Mouse (Mus musculus) kidney, adult 18-20 months (tissue): ENCODE results near the gene Zfp219.

Source experiments
- DNase-seq: peaks from one replicate; pipeline ENCODE4 v3.0.0; 2021

Gene Zfp219

DNA sequence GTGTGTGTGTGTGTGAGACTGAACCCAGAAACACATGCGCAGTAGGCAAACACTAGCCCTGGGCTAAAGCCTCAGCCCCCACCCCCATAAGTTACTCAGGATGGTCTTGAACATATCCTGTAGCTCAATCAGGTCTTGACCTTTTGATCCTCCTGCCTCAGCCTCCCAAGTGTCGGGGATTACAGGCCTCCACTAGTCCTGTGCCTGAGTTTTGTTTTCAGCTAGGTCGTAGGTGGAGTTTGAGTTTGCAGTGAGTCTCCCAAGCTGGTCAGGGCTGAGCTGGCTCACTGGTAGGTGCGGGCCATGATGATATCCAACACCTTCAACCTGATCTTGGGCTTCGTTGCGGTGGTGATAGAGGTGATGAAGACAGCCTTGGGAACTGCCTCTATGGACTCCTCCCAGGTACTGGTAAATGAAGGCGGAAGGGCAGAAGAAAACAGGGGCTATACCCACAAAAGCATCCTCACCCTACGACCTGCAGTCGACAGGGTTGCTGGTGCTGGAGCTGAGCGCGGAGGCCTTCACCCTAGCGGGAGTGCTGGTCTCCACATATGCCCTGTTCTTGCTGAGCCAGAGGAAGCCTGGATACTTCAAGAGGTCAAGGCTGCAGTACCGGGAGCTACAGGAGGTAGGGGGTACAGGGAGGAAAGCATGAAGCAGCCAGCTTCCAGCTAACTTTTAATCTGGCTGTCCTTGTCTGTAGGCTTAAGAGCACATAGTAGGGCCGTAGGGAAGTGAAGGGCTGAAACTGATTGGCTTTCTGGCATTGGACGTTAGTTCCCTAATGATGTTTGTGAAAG is 2.1 kb downstream of the Zfp219 start:
- no peak for DNase-seq

GRCm38 (mm10) chr14:52017662-52018061 is 2.9 kb downstream of the Zfp219 start:
- no peak for DNase-seq

DNA sequence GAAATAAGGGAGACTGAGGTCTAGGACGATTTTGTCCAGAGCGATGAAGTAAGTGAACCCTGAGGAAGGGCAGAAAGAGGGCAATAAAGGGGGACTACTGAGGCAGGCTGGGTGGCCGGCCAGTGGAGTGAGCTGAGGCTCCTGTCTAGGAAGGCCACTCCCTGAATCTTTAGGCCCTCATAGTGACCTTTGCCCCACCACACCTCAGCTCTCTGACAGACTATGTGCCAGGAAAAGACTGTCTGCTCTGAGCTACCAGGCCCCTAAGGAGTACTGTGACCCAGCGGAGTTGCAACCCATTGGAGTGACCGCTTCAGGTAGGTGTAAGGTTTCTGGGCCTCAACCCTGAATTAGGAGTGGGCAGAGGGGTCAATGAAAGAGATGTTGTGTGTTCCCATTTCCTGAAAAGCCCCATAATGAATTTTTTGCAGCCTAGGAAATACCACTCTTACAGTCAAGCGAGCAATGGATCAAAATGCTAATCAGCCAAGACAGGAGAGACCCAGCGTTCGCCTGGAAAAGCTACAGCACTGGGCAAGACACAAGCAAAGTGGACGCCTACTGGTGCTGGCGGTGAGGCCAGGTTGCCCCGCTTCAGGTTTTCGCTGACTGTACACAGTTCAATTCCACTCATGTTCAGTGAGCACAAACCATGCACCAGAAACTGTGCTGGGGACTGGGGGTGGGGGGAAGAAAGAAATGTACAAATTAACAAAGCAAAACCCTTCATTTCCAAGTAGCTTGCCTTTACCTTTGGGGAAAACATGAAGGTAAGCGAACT is 3.7 kb downstream of the Zfp219 start:
- no peak for DNase-seq

DNA sequence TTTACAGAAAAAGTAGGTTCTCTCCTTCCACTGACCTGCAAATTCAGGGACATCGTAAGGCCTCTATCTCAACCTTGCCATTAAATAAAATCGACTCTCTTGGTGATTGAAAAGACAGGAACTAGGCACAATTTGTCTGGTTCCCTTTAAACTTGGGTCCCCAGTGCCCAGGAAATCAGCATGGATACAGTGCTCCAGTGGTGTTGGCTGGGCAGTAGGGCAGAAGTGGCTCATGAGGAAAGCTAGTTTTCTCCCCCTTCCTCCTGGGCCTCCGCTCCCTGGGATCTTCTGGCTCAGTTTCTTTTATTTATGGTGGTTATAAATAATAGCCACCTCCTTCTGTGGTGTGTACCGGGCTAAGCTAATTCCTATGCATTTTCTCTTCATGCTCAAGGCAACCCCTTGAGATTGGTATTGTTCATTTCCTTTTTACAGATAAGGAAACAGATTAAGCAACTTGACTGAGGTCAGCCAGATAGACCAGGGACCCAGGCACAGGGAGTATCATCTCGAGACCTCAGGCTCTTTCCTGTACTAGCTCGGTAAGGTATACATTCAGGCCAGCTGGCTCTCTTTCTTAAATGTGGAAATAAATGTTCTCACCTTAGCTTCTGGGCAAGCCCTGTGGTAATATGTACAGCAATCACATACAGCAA is 5.0 kb downstream of the Zfp219 start, which contains the start of gene Tmem253:
Gene Tmem253 (plus strand): TSS at position 214 of the 656 bp plus-strand sequence.
- no peak for DNase-seq

GRCm38 (mm10) chr14:52014761-52015311 is 5.7 kb downstream of the Zfp219 start:
- peak; percentile 62 for DNase-seq

DNA sequence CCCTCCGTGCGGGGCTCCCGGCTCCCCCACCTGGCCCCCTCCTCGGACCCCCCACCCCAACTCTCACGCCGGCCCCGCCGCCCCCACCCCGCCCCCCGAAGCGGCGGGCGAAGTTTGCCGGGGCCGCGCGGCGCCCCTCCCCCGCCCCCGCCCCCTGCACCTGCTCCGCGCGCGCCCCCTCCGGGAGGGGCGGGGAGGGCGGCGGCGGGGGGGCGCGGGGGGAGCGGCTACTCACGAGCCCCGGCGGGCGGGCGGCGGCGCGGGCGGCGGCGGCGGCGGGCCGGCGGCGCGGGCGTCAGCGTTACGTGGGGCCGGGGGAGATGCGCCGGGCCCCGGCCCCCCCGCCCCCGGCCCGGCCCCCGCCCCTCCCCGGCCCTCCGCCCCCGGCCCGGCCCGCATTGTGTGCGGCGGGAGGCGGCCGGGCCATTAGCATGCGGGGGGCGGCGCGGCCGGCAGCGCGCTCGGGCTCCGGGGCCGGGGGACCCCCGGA is 6.2 kb downstream of the Zfp219 start:
- DNase-seq = no peak

- no peak for DNase-seq
These were observed 6.7 kb downstream of the Zfp219 start for GRCm38 (mm10) chr14:52013771-52014219.

DNA sequence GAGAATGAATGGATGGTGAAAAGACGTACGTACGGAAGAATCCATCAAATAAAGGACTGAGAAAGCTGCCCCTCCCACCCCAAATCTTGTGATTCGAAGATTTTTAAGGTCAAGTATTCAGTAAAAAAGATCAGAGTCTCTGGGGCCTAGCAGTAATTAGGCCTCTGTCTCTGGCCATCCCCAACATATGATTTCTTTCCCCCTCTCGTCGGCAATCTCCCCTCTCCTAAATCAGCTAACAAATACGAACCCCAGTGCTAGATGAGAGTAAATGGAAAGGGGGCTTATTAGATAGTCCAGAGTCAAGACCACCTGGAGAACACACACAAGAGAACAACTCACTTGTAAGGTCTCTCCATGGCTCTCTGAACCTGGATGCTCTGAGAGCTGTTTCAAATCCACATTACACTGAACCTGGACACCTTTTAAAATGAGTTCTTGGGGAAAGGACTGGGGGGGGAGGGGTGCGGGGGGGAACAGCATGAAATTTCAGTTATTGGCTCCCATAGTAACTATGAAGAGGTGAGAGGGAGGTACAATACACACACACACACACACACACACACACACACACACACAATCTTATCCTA is 7.4 kb downstream of the Zfp219 start:
- DNase-seq = no peak

DNA sequence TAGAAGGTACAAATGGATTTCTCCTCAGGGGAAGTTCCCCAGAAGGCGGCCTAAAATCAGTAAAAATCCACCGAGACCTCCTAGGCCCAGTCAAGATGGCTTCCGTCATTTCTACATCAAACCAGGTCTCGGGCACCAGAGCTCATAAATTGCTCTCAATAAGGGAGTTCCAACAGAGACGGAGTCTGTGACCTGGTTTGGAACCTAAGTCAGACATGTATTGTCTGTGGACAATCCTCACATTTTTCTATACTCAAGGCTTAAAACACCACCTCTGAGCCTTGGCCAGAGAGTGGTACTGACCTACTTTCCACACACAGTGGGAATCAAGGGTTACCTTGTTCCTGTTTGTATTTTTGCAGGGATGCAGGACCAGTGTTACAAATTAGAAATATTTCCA is 8.0 kb downstream of the Zfp219 start:
- no peak for DNase-seq

GRCm38 (mm10) chr14:52012085-52012484 is 8.4 kb downstream of the Zfp219 start:
- no peak for DNase-seq

GRCm38 (mm10) chr14:52011683-52012082 is 8.8 kb downstream of the Zfp219 start:
- no peak for DNase-seq

GRCm38 (mm10) chr14:52010446-52011111 is 10.0 kb downstream of the Zfp219 start:
- peak; percentile 70 for DNase-seq

DNA sequence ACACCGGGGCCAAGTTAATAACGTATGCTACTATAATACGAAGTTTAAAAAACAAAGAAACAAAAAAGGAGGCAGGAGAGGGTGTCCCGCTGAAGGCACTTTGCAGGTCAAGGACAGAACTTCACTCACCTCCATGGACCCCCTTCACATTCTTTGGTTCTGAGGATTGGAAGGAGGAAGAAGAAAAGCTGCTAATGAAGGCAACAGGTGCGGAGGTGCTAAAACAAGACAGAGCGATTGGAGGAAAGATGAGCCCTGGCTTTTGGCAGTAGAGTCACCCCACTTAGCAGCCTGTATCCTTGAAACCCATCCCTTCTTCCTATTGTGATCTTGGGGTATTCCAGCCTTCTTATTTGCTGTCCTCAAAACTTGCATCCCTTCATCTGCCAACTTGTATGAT is 10.7 kb downstream of the Zfp219 start:
- no peak for DNase-seq

DNA sequence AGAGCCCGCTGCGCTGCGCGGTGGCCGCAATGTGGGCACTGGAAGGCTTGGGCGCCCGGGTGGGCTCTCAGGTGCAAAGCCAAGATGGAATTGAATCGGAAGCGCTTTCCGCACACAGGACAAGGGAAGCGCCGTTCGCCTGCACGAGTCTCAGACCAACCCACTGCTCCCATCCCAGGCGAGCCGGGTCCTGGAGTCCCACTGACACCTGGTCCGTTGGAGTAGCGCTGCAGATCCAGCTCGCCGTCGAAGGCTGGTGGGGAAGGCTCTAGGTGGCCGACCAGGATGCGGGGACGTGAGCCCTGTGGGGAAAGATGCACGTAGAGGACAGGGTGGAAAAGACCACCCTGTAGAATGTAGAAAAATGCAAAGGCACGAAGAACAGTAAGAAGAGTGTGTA is 11.2 kb downstream of the Zfp219 start:
- no peak for DNase-seq

GRCm38 (mm10) chr14:52008321-52009203 is 12.0 kb downstream of the Zfp219 start:
- peak; percentile 93 for DNase-seq

DNA sequence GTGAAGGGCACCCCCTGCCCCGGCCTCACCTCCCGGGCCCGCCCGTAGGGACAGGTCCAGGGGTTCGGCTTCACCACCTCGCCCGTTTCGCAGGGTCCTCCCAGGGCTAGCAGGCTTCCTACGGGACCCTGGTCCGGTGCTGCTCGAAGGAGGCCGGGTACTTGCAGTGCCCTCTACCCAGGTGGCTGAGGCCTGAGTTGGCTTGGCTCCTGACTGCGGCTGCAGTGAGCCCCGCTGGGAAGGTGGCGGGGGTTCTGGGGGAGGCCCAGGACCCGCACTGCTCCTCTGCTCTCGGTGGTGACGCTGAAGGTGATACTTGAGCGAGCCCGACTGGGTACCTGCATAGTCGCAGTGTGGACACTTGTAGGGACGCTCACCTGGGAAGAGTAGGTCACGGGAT is 13.8 kb downstream of the Zfp219 start:
- DNase-seq = no peak

- no peak for DNase-seq
These were observed 14.3 kb downstream of the Zfp219 start for GRCm38 (mm10) chr14:52006241-52006640.

DNA sequence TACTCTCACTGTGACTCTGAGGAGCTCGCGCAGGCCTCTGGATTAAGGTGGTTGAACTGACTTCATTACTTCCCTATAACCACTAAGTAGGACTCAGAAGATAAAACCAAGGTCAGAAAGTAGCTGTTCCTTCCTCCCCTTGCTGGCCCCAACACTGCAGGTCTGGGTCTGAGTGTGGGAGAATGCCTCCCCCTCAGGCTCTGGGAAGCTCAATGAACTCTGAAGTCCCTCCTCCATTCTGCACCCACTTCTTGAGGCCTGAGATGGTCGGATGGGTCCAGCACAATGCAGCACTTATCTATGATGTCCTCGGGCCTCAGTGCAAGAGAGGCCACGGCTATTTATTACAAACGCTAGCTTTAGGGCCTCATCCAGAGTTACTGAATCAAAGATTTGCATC is 14.9 kb downstream of the Zfp219 start:
- DNase-seq = no peak

- no peak for DNase-seq
These were observed 15.4 kb downstream of the Zfp219 start for GRCm38 (mm10) chr14:52005141-52005540.

DNA sequence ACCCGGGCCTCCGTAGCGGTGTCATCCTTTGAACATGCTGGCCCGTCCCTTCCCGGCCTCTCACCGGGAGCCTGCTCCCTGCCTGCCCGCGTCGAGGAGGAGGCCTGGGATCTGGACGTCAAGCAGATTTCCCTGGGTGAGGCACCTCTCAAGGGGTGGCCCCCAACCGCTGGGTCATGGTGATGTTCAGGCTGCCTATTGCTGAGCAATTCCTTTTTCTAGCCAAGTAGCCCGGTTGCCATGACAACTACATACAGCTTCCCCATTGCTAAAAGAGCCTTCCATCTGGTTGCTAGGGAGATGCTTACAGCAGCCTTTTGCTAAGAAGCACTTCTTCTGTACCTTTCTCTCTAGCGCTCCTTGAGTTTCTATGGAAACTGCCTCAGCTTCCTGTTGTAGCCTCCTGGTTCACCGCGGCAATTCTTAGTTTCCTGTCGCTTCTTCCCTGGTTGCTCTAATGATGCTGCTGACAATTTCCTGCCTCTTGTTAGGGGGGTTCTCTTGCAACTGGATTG is 16.5 kb downstream of the Zfp219 start:
- no peak for DNase-seq

DNA sequence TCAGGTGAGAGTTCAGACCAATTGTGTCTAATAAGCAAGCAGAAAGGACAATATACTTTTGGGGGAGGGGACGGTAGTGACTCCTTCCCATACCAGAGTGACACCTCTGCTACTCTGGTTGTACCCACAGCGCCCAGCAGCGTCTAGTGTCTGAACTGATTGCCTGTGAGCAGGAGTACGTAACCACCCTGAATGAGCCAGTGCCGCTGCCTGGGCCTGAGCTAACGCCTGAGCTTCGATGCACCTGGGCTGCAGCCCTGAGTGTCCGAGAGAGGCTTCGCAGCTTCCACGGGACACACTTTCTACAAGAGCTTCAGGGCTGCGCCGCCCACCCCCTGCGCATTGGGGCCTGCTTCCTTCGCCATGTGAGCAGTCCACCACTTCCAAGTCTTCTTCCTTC is 23.1 kb downstream of the Zfp219 start:
- DNase-seq = no peak
